Mouse (Mus musculus) C2C12 (cell line): ENCODE measurements at regions not wholly inside any gene's neighbourhood (a gene's known extent, or its start where the extent isn't known, plus 50 kb on each side); places are given as distances from the start of the nearest gene placed in this dataset.

Experiments used
- CEBPB ChIP-seq: IDR thresholded peaks from one replicate; pipeline ENCODE4 v1.6.1; 2011; ENCODE audit warnings: low read depth, mild to moderate bottlenecking, control low read depth, moderate library complexity
- CTCF ChIP-seq: IDR thresholded peaks from one replicate; pipeline ENCODE4 v1.5.1; 2011; ENCODE audit not compliant: control insufficient read depth, insufficient read depth, insufficient read length
- FOSL1 ChIP-seq: IDR thresholded peaks from one replicate; pipeline ENCODE4 v1.8.0; 2011; ENCODE audit warnings: mild to moderate bottlenecking, low read length; ENCODE audit not compliant: poor library complexity, insufficient read depth, severe bottlenecking
- MAX ChIP-seq: IDR thresholded peaks from one replicate; pipeline ENCODE4 v1.6.1; 2011; ENCODE audit warnings: mild to moderate bottlenecking, control low read depth
- MYOD1 ChIP-seq: IDR thresholded peaks from one replicate; pipeline ENCODE4 v1.6.1; 2011; ENCODE audit warnings: low read depth; ENCODE audit not compliant: control insufficient read depth, insufficient read length
- USF1 ChIP-seq: IDR thresholded peaks from one replicate; pipeline ENCODE4 v1.6.1; 2011; ENCODE audit warnings: low read depth, mild to moderate bottlenecking, control low read depth, moderate library complexity

DNA sequence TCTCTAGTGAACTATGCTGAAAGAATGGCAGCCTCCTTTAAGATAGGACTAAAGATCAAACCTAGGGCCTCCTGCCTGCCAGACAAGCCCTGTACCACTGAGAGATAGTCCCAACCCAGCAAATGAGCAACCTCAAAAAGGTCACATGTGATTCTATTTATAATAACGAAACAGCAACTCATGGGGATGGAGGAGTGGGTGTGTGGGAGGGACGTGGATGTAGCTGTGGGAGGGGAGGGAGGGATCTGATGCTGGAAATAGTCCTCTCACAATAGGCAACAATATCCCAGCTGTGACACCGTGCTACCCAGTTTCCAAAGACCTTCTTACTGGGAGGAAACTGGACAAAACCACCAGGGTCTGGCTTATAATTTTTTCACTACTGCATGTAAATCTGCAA is 69.5 kb upstream of the Igfbp5 start:
- TF ChIP-seq CTCF = no peak
- TF ChIP-seq MAX = no peak
- no peak for TF ChIP-seq CEBPB
- no peak for TF ChIP-seq FOSL1
- peak; percentile 47 for TF ChIP-seq USF1
- no peak for TF ChIP-seq MYOD1
